Mouse (Mus musculus) monocyte, adult 2 months (primary cell): ENCODE results near the gene D230025D16Rik.
"Not testable (repeated sequence)": the region's sequence is repeated elsewhere in the genome, so short reads cannot be mapped to it uniquely, and the experiment has no call there.

Experiments
- DNase-seq, 2 experiments: peaks; one replicate each; pipeline ENCODE4 v3.0.0; 2022; ENCODE audit warnings: low spot score in 2 of 2, low read depth in 1 of 2

The D230025D16Rik gene

DNA sequence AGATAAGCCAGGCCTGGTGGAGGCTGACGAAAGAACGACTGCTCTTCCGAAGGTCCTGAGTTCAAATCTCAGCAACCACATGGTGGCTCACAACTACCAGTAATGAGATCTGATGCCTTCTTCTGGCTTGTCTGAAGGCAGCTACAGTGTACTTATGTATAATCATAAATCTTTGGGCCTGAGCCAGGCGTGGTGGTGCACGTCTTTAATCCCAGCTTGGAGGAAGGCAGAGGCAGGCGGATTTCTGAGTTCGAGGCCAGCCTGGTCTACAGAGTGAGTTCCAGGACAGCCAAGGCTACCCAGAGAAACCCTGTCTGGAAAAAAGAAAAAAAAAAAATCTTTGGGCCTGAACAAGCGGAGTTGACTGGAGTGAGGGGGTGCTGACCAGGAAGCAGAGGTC lies 66.4 kb downstream of the D230025D16Rik start:
- DNase-seq = not testable (repeated sequence)

DNA sequence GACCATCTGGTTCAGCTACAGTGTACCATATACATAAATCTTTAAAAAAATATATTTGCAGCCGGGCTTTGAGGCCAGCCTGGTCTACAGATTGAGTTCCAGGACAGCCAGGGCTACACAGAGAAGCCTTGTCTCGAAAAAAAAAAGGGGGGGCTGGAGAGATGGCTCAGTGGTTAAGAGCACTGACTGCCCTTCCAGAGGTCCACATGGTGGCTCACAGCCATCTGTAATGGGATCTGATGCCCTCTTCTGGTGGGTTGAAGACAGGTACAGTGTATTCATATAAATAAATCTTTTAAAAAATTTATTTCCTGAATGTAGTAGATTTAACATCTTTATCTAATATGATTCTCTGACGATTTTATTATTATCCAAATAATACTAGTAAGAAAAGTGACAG lies 66.9 kb downstream of the D230025D16Rik start:
- not testable (repeated sequence) for DNase-seq

DNA sequence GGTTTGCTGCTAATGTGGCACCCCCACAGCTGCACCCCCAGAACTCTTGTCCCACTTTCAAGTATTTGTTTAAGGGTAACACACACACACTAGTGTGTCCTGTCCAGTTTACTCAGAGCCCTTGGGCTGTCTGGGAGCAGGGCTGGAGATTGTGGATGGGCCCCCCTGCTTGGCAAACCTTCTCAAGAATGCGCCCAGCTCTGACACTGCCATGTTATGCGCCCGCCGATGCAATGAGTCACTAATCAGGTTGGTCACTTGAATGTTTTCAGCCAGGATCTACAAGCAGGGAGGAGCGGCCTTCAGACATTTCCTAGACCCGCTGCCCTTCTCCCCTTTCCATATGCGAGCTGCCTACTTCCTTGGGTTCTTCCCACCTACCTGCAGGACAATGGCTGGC lies 67.5 kb downstream of the D230025D16Rik start:
- no peak for DNase-seq

DNA sequence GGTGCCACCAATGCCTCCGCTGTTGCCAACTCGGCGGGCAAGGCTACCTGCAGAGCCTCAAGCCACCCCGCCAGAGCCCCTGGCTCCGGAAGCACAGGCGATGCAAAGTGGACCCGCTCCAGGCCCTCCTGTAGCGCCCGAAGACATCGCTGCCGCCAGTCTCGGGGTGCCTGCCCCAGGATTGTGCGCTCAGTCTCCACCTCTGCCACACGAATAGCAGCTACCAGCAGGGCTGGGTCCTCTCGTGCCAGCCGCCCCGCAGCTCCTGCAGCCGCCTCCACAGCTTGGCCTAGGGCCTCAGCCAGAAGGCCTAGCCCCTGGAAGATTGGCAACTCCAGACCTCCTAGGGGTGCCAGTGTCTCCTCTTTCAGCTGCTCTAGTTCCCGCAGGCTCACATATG lies 68.5 kb downstream of the D230025D16Rik start:
- no peak for DNase-seq

DNA sequence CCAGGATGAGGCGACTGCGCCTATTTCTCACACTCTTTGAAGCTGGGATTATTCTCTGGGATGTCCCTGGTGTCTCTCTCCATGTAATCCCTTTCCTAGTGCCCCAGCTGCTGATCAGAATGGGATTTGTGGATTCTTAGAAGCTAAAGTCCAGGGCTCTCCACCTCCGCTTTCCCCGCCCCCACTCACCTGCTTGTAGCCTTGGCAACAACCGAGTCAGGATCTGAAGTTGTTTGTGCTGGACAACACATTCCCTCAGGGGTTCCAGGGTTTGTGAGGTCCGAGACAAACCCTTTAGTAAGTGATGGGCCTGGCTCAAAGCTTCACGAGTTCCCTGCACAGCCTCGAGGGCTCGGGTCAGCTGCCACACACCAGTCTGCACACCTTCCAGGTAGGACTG lies 69.8 kb downstream of the D230025D16Rik start:
- DNase-seq = no peak

DNA sequence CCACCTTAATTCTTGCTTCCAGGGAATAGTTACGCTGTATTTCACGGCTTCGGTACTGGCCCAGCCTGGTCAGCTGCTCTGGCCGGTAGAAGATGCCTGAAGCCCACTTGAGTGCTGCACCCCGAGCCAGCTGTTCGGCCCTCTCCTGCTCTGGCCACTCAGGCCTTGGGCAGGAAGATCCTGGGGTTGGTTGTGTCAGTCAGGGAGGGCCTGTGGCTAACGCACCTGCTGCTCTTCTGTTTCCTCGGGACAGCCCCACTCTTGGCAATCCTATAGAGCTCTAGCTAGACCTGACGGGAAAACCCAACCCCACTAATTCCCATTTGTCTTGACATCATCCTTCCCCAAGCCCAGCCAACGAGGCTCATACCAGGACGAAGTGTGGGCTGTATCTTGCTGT lies 70.3 kb downstream of the D230025D16Rik start:
- DNase-seq = no peak

DNA sequence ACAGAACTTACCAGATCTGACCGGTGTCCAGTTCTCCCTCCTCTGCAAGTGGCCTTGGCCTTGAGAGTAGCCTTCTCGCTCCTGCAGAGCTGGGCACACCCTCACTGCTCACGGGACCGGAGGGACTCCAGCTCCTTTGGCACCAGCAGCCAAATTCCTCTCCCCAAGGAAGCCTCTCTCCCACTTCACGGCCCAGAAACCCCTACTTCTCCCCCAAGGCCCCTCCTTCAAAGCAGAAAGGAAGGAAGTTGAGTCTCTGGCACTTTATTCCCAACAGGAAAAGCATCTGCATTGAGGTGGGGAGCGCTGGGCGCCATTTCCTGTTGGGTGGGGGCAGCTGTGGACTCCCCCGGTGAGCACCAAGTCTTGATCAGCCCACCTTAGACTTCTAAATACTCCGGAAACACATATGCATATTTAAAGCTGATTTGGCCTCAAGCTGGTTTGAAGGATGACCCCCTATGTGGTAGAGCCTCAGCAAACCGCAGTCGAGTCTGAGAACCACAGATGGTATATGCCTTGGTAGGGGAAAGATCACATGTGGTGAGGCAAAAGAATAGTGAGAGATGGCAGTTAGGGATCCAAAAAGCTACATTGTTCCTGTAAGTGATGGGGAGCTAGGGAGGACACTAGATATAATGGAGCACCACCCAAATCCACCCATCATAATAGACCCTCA lies 71.1 kb downstream of the D230025D16Rik start, which contains the start of gene Exoc3l:
Exoc3l (minus strand) TSS at position 207 of the 679 bp plus-strand sequence.
- DNase-seq = no peak

DNA sequence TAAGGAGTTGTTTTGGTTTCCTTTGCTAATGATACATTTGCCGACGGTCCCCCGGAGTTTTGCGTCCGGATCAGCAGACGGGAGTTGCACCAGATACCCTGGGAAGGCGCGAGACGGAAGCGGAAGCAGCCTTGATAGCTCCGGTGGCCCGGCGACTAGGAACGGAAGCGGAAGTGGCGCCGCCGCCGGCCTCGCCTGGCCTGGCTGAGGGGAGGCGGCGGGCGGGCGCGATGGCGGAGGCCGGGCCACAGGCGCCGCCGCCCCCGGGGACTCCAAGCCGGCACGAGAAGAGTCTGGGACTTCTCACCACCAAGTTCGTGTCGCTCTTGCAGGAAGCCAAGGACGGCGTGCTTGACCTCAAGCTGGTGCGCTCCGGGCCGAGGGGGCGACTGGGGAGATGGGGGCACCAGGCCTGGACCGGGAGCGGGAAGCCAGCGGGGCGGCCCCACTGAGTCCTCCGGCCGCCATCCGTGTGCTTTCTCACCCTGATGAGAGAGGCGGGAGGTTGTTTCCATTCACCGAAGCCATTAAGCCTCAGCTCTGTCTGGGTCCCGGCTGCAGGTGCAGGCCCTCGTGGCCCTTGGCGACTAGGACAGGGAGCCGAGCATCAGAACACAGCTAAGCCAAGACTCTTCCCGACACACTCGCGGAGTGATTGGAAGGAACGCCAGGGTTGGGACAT lies 72.7 kb downstream of the D230025D16Rik start, which contains the start of gene E2f4:
E2f4 (plus strand) TSS at position 153 of the 682 bp plus-strand sequence.
- DNase-seq = peak; percentile 77 to 79

DNA sequence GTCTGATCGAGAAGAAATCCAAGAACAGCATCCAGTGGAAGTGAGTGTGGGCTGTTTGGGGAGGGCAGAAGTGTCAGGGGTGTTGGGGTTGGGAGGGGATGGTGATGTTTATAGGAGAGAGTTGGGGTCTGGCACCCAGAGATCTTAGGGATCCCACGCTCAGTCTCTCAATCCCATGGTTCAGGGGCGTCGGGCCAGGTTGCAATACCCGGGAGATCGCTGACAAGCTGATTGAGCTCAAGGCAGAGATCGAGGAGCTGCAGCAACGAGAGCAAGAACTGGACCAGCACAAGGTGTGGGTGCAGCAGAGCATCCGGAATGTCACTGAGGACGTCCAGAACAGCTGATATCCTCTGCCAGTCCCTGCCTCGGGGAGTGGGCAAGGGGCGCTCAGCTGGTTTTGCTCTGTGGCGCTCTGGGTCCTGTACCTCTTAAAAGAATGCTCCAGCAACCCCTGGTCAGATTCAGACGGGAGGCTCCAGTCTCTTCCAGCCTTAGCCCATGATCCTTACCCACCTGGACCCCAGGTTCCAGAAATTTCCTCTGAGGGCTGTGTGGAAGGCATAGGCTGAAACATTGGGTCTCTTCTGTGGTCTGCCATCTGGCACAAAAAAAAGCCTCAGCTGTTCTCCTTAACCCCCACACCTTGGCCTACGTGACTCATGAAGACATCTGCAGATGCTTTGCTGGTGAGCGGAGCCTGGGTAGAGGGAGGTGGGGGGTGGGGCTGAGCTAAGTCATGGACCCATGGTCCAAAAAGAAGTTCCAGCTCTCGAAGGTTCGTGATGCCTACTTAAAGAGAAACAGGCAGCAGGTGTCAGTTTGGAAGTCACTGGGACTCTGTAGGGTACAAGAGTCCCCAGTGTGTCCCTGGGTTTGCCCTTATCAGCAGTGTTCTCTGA lies 73.7 kb downstream of the D230025D16Rik start:
- no peak for DNase-seq

DNA sequence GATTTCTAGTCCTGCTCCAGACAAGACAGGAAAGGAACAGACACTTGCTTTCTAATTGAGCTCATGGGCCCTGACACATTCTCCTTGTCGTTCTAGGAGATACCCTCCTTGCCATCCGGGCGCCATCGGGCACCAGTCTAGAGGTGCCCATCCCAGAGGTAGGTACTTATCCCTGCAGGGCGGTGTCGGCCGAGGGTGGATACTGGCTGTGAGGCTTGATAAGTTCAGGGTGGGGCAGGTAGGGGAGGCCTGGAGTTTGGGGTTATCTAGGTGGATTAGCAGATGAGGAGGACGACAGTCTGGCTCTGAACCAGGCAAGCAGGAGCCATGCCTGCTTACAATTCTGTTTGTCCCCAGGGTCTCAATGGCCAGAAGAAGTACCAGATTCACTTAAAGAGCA lies 75.0 kb downstream of the D230025D16Rik start:
- DNase-seq = no peak
